16 mouse cellular contexts compared by ENCODE assay signal in genomic region chr13:9128707-9129314, GRCm38 (mm10). TPM values are rescaled to one million over a fixed set of nuclear protein-coding genes. Genes with fewer than 3 reads are reported as not detected.
DNase-seq lines count a peak whose midpoint lies in the region; ATAC-seq and TF ChIP-seq lines count a peak whose summit lies in the region.
"Had no signal": no experiment of that assay in that cellular context is flagged by ENCODE, and none has a peak within 500 bp of the region (broad histone marks: within the 10 kb centered on the region; RNA-seq: fewer than 3 reads in every experiment).

No protein-coding gene starts in this region.

- H3K9me3 ChIP-seq in liver, embryonic 12.5 days (replicated peaks), result no peaks in the 10 kb centered on the region
- no peaks in the 10 kb centered on the region for H3K9me3 ChIP-seq in kidney, embryonic 15.5 days (replicated peaks)
- H3K9me3 ChIP-seq: forebrain, embryonic 13.5 days; G1E; limb, embryonic 15.5 days; midbrain, embryonic 12.5 days; neural tube, embryonic 13.5 days had no signal

- peaks cover 6% of the 10 kb centered on the region for H3K4me1 ChIP-seq in liver, adult 2 months (ENCODE audit: control insufficient read depth, insufficient read depth, low read length)
- peaks cover 18% of the 10 kb centered on the region for H3K4me1 ChIP-seq in liver, embryonic 12.5 days
- H3K4me1 ChIP-seq in kidney, embryonic 15.5 days, result no peaks in the 10 kb centered on the region
- H3K4me1 ChIP-seq: forebrain, embryonic 13.5 days; limb, embryonic 15.5 days; midbrain, embryonic 12.5 days; neural tube, embryonic 13.5 days had no signal

- H3K27ac ChIP-seq in liver, adult 2 months (replicated peaks; ENCODE audit: insufficient read depth, low read depth, low read length), result 0 out of 2 replicates have a peak overlapping the region, but pooled peaks have one; percentile 22
- H3K27ac ChIP-seq in liver, embryonic 12.5 days, result no peak overlapping the region
- H3K27ac ChIP-seq in kidney, embryonic 15.5 days, result no peak overlapping the region
- H3K27ac ChIP-seq: forebrain, embryonic 13.5 days; hindbrain, postnatal 0 days; limb, embryonic 15.5 days; midbrain, embryonic 12.5 days; neural tube, embryonic 13.5 days had no signal

- 43% methylated on average over 6 of the region's 6 CpGs for WGBS in liver, adult 2 months
- 91% methylated on average over 6 of the region's 6 CpGs for WGBS in liver, embryonic 12.5 days (ENCODE audit: insufficient replicate concordance)
- WGBS in kidney, embryonic 15.5 days, result 87% methylated on average over 6 of the region's 6 CpGs

- no peak overlapping the region for H3K4me2 ChIP-seq in liver, embryonic 12.5 days
- no peak overlapping the region for H3K4me2 ChIP-seq in kidney, embryonic 15.5 days
- H3K4me2 ChIP-seq: forebrain, embryonic 13.5 days; limb, embryonic 15.5 days; midbrain, embryonic 12.5 days; neural tube, embryonic 13.5 days had no signal

- H3K27me3 ChIP-seq in liver, adult 2 months (ENCODE audit: control insufficient read depth, insufficient read depth, low read length), result no peaks in the 10 kb centered on the region
- H3K27me3 ChIP-seq in liver, embryonic 12.5 days (replicated peaks), result no peaks in the 10 kb centered on the region
- no peaks in the 10 kb centered on the region for H3K27me3 ChIP-seq in kidney, embryonic 15.5 days
- H3K27me3 ChIP-seq: forebrain, embryonic 13.5 days; limb, embryonic 15.5 days; midbrain, embryonic 12.5 days; neural tube, embryonic 13.5 days had no signal

- peaks cover 23% of the 10 kb centered on the region; the same call in 1 of the 2 replicates for H3K79me2 ChIP-seq in liver, adult 2 months (ENCODE audit: control insufficient read depth, insufficient read depth, low read length)

- ATAC-seq in frontal cortex, adult (ENCODE audit: low TSS enrichment), result 0 out of 2 replicates have a peak, but pooled peaks have one; percentile 14
- ATAC-seq in liver, embryonic 12.5 days, result no peak
- peak; percentile 52; the same call in 1 of the 2 replicates for ATAC-seq in kidney, embryonic 15.5 days (replicated peaks; ENCODE audit: low FRiP score)
- ATAC-seq: forebrain, embryonic 13.5 days; hindbrain, postnatal 0 days had no signal

- H3K36me3 ChIP-seq in liver, adult 2 months (ENCODE audit: control insufficient read depth, insufficient read depth, low read length), result peaks cover 51% of the 10 kb centered on the region
- H3K36me3 ChIP-seq in liver, embryonic 12.5 days, result peaks cover 95% of the 10 kb centered on the region
- peaks cover 71% of the 10 kb centered on the region for H3K36me3 ChIP-seq in kidney, embryonic 15.5 days

- DNase-seq in frontal cortex, postnatal 25 days (ENCODE audit: low spot score in 2 of 2), result no peak
- DNase-seq in liver, adult 2 months (ENCODE audit: extremely low read depth, low read depth, low spot score), result peak; percentile 72
- peak; percentile 21 for DNase-seq in skeletal muscle tissue, adult 2 months (ENCODE audit: low read depth, low spot score)
- DNase-seq in spleen, postnatal 36 days (ENCODE audit: low spot score in 2 of 2), result no peak
- no peak for DNase-seq in right cerebral cortex, postnatal 14 days
- DNase-seq: cerebellum, adult 11 months; thymus, adult 18-20 months had no signal

- TF ChIP-seq POLR2A in liver, adult 2 months (IDR thresholded peaks at IDR 0.05; ENCODE audit: extremely low read depth, insufficient read depth, low read length), result no peak

- no peak overlapping the region for H3K4me3 ChIP-seq in liver, adult 2 months (ENCODE audit: insufficient read depth, low read depth, low read length)
- no peak overlapping the region for H3K4me3 ChIP-seq in liver, embryonic 12.5 days
- H3K4me3 ChIP-seq in kidney, embryonic 15.5 days (replicated peaks), result no peak overlapping the region
- H3K4me3 ChIP-seq: forebrain, embryonic 13.5 days; midbrain, embryonic 12.5 days; neural tube, embryonic 13.5 days had no signal

- no peak for TF ChIP-seq CTCF in liver, adult 2 months (IDR thresholded peaks at IDR 0.05; ENCODE audit: low read depth, low read length)

- no peak overlapping the region for H3K9ac ChIP-seq in liver, adult 2 months (ENCODE audit: low read depth, low read length)
- H3K9ac ChIP-seq in liver, embryonic 12.5 days, result no peak overlapping the region
- no peak overlapping the region for H3K9ac ChIP-seq in kidney, embryonic 15.5 days
- H3K9ac ChIP-seq: forebrain, embryonic 13.5 days; limb, embryonic 15.5 days; midbrain, embryonic 12.5 days; neural tube, embryonic 13.5 days had no signal

RNA-seq across cellular contexts. Expression of gene Larp4b, which starts 35.1 kb away (rescaled TPM):
- 34.2 TPM in 2 replicates for total RNA-seq in liver, adult 2 months (2014; rRNA removed)
- 18.1 and 20.4 TPM in 2 replicates for polyA plus RNA-seq in liver, adult 2 months (2012; rRNA removed)
- 39.1 and 39.3 TPM in 2 replicates for polyA plus RNA-seq in liver, embryonic 12.5 days (2016; fragmentation: Nextera tagmentation; extraction: Ambion mirVana)
- polyA plus RNA-seq in kidney, embryonic 15.5 days (2015; fragmentation: Nextera tagmentation; extraction: Ambion mirVana), result 34.5 and 35.2 TPM in 2 replicates

Comparison
In these comparisons a context has a peak if more than half of its experiments do, and no peak if none do; other contexts are left out.
1. DNase-seq: peak in liver, adult 2 months (single experiment) and skeletal muscle tissue, adult 2 months (single experiment); none in frontal cortex, postnatal 25 days (0 of 2), spleen, postnatal 36 days (0 of 2) and right cerebral cortex, postnatal 14 days (single experiment).